Mouse (Mus musculus): ENCODE measurements around the gene Abcc4. TPM values are rescaled to one million over a fixed set of nuclear protein-coding genes. Genes with fewer than 3 reads are reported as not detected.

Gene Abcc4
- polyA plus RNA-seq, 1 experiment from 2014 or later, result 2.8 TPM

DNA sequence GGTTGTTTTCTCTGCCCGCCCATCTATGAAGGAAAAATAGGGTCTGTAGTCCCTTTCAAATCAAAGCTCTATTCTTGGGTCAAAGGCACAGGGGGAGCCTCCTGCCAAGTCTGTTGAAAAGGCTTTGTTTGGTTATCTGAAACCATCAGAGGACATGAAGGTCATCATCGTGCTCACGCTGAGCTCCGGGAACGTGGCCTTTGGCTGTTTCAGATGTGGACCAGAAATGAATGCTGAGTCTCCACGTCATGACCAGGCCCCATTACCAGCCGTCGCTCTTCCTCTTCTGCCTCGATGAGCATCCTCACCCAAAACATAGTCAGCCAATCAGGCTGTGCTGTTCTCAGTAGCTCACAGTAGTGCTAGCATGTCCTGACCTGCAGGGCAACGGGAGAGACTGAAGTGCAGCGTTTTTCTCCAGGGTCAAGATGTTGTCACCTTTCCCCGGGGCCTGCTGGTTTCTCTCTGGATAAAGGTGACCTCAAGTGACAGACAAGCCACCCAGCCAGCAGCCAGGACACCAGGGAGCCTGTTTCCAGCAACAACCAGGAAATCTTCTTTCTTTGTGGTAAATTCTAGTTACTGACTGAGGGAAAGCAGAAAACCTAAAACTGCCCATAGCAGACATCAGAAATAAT, 31.4 kb upstream of the Abcc4 start:
- Histone ChIP-seq H3K9me3 (ENCODE audit: low read depth, low read length) (no peaks in the 10 kb centered on the region), H3K4me3 (ENCODE audit: low read depth, low read length) (no peak overlapping the region), H3K9ac (no peak overlapping the region), H3K4me2 (no peak overlapping the region), H3K36me3 (ENCODE audit: insufficient read depth) (no peaks in the 10 kb centered on the region), H3K4me1 (ENCODE audit: insufficient read depth) (no peaks in the 10 kb centered on the region), H3K27me3 (ENCODE audit: insufficient read depth, low read length) (no peaks in the 10 kb centered on the region), H3K27ac (ENCODE audit: low read depth) (no peak overlapping the region)
- DNase-seq (no peak), ATAC-seq (ENCODE audit: insufficient read depth) (no peak)
- TF ChIP-seq CTCF (IDR thresholded peaks at IDR 0.05; ENCODE audit: low read depth), result no peak
- WGBS, result 35% methylated on average over 12 of the region's 12 CpGs

DNA sequence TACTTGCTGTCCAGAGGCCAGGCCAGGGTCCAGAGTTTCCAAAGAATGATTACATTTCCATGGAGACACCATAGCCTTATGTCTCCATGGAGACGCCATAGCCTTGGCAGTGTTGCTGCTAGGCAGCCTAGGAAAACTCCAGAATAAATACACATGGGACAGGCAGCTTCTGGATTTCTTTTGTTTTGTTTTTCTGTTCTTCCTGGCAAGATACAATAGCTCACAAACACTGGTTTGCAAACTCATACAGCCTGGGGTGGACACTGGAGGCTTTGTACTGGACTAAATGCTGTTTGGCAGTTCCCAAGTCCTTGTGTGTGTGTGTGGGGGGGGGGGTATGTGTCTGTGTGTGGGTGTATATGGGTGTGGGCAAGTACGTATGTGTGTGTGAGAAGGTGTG, 29.1 kb upstream of the Abcc4 start:
- Histone ChIP-seq H3K4me3 (ENCODE audit: low read depth, low read length) (no peak overlapping the region), H3K9ac (no peak overlapping the region), H3K4me1 (ENCODE audit: insufficient read depth) (no peaks in the 10 kb centered on the region), H3K27ac (ENCODE audit: low read depth) (no peak overlapping the region), H3K36me3 (ENCODE audit: insufficient read depth) (no peaks in the 10 kb centered on the region), H3K27me3 (ENCODE audit: insufficient read depth, low read length) (no peaks in the 10 kb centered on the region), H3K4me2 (no peak overlapping the region), H3K9me3 (ENCODE audit: low read depth, low read length) (no peaks in the 10 kb centered on the region)
- ATAC-seq (ENCODE audit: insufficient read depth) (0 out of 2 replicates have a peak, but pooled peaks have one; percentile 54), DNase-seq (peak; percentile 45)
- no peak for TF ChIP-seq CTCF (IDR thresholded peaks at IDR 0.05; ENCODE audit: low read depth)
- 61% methylated on average over 2 of the region's 2 CpGs for WGBS

DNA sequence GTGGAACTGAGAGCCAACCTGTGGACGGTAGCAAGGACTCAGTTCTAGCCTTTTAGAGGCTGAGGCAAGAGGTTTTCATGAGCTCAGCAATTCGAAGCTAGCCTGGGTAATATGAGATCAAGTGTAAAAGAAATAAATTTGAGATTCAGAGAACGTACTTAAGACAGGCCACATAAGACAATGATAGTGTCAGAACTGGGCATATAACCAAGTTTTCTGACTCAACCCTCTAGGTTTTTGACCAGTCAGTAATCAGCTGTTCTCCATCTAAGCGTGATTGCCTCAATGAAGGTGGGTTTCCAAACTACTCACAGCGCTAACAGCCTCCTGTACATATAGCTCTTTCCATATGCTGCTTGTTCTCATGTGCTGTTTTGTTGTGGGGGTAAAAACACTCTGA, 27.1 kb upstream of the Abcc4 start:
- Histone ChIP-seq H3K4me3 (ENCODE audit: low read depth, low read length) (no peak overlapping the region), H3K27me3 (ENCODE audit: insufficient read depth, low read length) (no peaks in the 10 kb centered on the region), H3K36me3 (ENCODE audit: insufficient read depth) (no peaks in the 10 kb centered on the region), H3K4me2 (no peak overlapping the region), H3K9me3 (ENCODE audit: low read depth, low read length) (no peaks in the 10 kb centered on the region), H3K9ac (no peak overlapping the region), H3K4me1 (ENCODE audit: insufficient read depth) (no peaks in the 10 kb centered on the region), H3K27ac (ENCODE audit: low read depth) (no peak overlapping the region)
- TF ChIP-seq CTCF (IDR thresholded peaks at IDR 0.05; ENCODE audit: low read depth), result no peak
- DNase-seq (no peak), ATAC-seq (ENCODE audit: insufficient read depth) (no peak)
- WGBS, result 75% methylated on average over 5 of the region's 5 CpGs

DNA sequence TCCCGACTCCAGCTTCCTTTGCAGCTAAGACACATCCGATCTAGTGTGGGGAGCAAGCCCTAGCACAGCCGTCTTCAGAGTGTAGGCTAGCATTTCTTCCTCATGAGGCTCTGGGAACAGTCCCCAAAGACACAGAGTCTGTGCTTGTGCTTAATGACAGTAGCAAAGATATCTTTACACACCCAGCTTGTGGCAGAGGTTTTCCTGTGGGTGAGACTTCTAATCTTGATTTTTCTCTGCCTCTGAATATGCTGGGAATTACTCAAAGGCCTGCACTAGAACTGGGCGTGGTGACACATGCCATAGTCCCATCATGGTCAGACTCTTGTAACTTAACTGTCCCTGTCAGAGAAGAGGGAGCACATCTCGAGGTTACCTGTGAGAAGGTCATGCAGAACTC, 24.6 kb upstream of the Abcc4 start:
- H3K9ac ChIP-seq, result no peak overlapping the region
- ATAC-seq (ENCODE audit: insufficient read depth), result no peak
- no peak overlapping the region for H3K4me3 ChIP-seq (ENCODE audit: low read depth, low read length)
- no peaks in the 10 kb centered on the region for H3K4me1 ChIP-seq (ENCODE audit: insufficient read depth)
- no peak overlapping the region for H3K27ac ChIP-seq (ENCODE audit: low read depth)
- H3K36me3 ChIP-seq (ENCODE audit: insufficient read depth), result no peaks in the 10 kb centered on the region
- TF ChIP-seq CTCF (IDR thresholded peaks at IDR 0.05; ENCODE audit: low read depth), result no peak
- H3K9me3 ChIP-seq (ENCODE audit: low read depth, low read length), result no peaks in the 10 kb centered on the region
- no peak overlapping the region for H3K4me2 ChIP-seq
- DNase-seq, result no peak
- no peaks in the 10 kb centered on the region for H3K27me3 ChIP-seq (ENCODE audit: insufficient read depth, low read length)
- 81% methylated on average over 5 of the region's 5 CpGs for WGBS

DNA sequence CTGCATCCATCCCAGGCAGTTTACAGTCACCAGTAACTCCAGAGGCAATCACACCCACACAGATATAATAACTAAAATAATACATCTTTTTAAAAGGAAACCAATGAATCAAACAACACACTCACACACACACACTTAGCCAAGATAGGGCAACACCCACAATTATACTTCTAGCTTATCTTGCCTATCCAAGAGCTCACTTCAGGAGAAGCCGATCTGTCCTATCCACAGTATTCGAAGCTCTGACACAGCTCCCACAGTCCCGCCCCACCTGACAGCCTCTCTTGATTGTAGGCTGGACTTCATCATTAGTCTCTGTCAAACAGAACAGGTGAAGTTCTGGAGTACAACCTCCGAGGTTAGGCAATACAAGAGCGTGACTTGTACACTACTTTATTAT, 19.4 kb upstream of the Abcc4 start:
- ATAC-seq (ENCODE audit: insufficient read depth) (no peak), DNase-seq (no peak)
- TF ChIP-seq CTCF (IDR thresholded peaks at IDR 0.05; ENCODE audit: low read depth), result no peak
- Histone ChIP-seq H3K4me2 (no peak overlapping the region), H3K27ac (ENCODE audit: low read depth) (no peak overlapping the region), H3K4me1 (ENCODE audit: insufficient read depth) (no peaks in the 10 kb centered on the region), H3K9me3 (ENCODE audit: low read depth, low read length) (no peaks in the 10 kb centered on the region), H3K36me3 (ENCODE audit: insufficient read depth) (no peaks in the 10 kb centered on the region), H3K27me3 (ENCODE audit: insufficient read depth, low read length) (no peaks in the 10 kb centered on the region), H3K9ac (no peak overlapping the region), H3K4me3 (ENCODE audit: low read depth, low read length) (no peak overlapping the region)
- 69% methylated on average over 5 of the region's 5 CpGs for whole genome bisulfite sequencing

DNA sequence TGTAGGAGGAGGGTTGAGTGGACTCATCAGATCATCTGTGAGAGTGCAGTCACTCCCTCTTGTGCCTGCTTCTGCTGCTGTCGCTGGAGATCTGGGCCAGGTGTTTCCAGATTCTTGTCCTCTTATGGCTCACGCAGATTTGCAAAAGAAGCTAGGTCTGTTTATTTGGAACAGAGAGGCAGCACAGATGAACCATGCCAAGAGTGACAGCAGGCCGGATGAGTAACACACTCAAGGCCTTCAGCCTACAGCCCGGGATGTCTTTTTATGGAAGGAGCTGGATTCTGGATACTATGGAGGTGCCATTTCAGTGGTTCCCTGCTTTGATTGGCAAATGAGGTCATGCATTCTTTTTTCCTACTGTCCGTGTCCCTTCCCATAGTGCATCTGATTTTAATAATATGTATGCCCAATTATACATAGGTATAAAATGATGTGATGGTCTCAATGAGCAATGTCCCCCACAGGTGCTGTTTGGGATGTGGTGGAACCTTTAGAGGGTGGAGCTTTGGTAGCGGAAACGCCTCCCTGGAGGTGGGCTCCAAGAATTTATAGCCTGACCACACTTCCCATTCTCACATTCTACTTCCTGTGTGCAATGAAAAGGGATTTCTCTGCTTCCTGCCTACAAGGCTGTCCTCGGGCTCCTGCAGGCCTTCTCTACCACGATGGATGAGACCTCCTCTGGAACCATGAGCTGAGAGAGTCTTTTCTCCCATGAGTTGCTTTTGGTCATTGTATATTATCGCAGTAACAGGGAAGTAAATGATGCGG, 18.1 kb upstream of the Abcc4 start:
- Histone ChIP-seq H3K4me1 (ENCODE audit: insufficient read depth) (no peaks in the 10 kb centered on the region), H3K27me3 (ENCODE audit: insufficient read depth, low read length) (no peaks in the 10 kb centered on the region), H3K9ac (no peak overlapping the region), H3K27ac (ENCODE audit: low read depth) (no peak overlapping the region), H3K4me2 (no peak overlapping the region), H3K9me3 (ENCODE audit: low read depth, low read length) (no peaks in the 10 kb centered on the region), H3K4me3 (ENCODE audit: low read depth, low read length) (no peak overlapping the region), H3K36me3 (ENCODE audit: insufficient read depth) (no peaks in the 10 kb centered on the region)
- no peak for TF ChIP-seq CTCF (IDR thresholded peaks at IDR 0.05; ENCODE audit: low read depth)
- ATAC-seq (ENCODE audit: insufficient read depth), result no peak
- DNase-seq, result no peak
- 75% methylated on average over 11 of the region's 11 CpGs for WGBS

DNA sequence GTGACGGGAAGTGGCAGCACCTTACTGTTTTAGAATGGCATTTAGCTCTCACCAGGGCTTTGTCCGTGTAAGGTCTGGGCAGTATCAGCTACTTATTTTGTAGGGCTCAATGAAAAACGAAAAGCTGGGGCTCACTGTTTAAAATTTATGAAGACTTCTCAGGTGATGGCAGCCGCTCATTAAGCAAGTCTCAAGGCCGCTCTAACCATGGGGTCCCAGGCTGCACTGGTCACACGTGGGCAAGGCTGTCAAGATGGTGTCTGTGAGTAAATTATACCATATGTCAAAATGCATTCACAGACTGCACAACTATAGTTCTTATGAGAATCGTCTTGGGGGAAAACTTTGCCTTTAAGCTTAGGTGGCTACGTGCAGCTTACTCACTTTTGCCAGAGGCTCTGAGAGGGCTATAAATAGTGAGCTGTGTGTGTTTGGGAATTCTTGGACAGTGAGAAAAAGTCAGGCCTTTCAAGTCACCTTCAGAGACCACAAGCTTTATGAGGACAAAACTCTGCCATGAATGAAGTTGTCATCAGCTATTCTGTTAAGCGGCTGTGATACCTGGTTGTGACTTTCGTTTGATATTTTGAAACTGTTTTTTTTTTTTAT, 13.7 kb upstream of the Abcc4 start:
- H3K4me2 ChIP-seq, result no peak overlapping the region
- TF ChIP-seq CTCF (IDR thresholded peaks at IDR 0.05; ENCODE audit: low read depth), result no peak
- ATAC-seq (ENCODE audit: insufficient read depth) (no peak), DNase-seq (no peak)
- no peaks in the 10 kb centered on the region for H3K27me3 ChIP-seq (ENCODE audit: insufficient read depth, low read length)
- no peak overlapping the region for H3K9ac ChIP-seq
- no peaks in the 10 kb centered on the region for H3K9me3 ChIP-seq (ENCODE audit: low read depth, low read length)
- WGBS, result 55% methylated on average over 10 of the region's 10 CpGs
- H3K4me3 ChIP-seq (ENCODE audit: low read depth, low read length), result no peak overlapping the region
- H3K27ac ChIP-seq (ENCODE audit: low read depth), result no peak overlapping the region
- H3K4me1 ChIP-seq (ENCODE audit: insufficient read depth), result no peaks in the 10 kb centered on the region
- no peaks in the 10 kb centered on the region for H3K36me3 ChIP-seq (ENCODE audit: insufficient read depth)
